Mouse (Mus musculus): ENCODE data around the gene Apc2.

DNA sequence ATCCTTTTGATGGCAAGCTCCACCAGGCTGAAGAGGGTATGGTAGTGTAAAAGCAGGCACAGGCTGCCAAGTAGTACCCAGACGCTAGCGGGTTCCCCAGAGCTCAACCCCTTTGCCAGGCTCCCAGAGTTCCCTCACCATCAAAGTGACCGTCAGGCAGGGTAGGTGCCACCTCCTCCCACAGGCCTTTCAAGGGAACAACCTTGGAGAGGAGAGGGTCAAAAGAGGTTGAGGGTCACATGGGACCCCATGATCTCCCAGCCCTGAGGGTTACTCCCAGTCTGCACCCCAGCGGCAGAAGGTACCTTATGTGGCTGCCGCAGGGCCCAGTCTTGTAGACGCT is 36.3 kb upstream of the Apc2 start:
- TF ChIP-seq CTCF (IDR thresholded peaks at IDR 0.05; ENCODE audit: insufficient read depth, low read length): no peak
- no peak for TF ChIP-seq POLR2A (IDR thresholded peaks at IDR 0.05; ENCODE audit: borderline replicate concordance, extremely low read depth, low read depth, low read length)
